Mouse (Mus musculus): ENCODE results near the gene Ssbp4.

DNA sequence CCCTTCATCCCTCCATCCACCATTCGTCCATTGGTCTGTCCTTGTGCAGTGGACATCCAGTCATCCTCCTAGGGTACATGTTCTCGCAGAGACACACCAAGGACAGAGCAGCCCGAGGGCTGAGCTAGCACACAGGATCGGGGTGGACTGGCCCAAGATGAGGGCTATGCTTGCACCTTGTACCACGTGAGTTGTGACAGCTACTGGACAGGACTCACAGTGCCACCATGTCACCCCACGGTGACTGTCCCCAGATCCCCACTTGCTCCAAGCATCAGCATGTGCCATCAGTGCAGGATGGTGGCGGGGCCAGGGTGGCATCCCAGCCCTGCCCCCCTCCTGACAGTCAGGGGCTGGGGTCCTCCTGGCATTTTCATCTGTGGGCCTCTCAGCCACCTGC lies 4.1 kb downstream of the Ssbp4 start:
- TF ChIP-seq E2F4 (IDR thresholded peaks at IDR 0.05; ENCODE audit: insufficient read depth) = no peak
- TF ChIP-seq REST (IDR thresholded peaks at IDR 0.05; ENCODE audit: insufficient read depth, insufficient read length) = no peak
- TF ChIP-seq POLR2A (IDR thresholded peaks at IDR 0.05; ENCODE audit: insufficient read length, low read depth) = no peak
- TF ChIP-seq MYOG (IDR thresholded peaks at IDR 0.05; ENCODE audit: control insufficient read depth in 1 of 3, insufficient read depth in 1 of 3, insufficient read length in 2 of 3, low read depth in 2 of 3) = no peak
- no peak for TF ChIP-seq MAX (IDR thresholded peaks at IDR 0.05; ENCODE audit: low read depth)
- TF ChIP-seq USF1 (IDR thresholded peaks at IDR 0.05; ENCODE audit: low read depth) = no peak
- no peak for TF ChIP-seq CEBPB (IDR thresholded peaks at IDR 0.05; ENCODE audit: insufficient read depth, poor library complexity, severe bottlenecking)
- TF ChIP-seq MYOD1 (IDR thresholded peaks at IDR 0.05; ENCODE audit: control insufficient read depth in 1 of 3, insufficient read length in 2 of 3, low read depth in 2 of 3) = no peak
- no peak for TF ChIP-seq TCF12 (IDR thresholded peaks at IDR 0.05; ENCODE audit: insufficient read depth, poor library complexity, severe bottlenecking)
- no peak for TF ChIP-seq SRF (IDR thresholded peaks at IDR 0.05; ENCODE audit: control insufficient read depth, insufficient read length, low read depth)
- TF ChIP-seq POLR2AphosphoS2 (IDR thresholded peaks at IDR 0.05; ENCODE audit: insufficient read length, low read depth) = no peak

Data from myocyte (in vitro differentiated cells).